Mouse (Mus musculus): ENCODE results near the gene Stil.

Stil gene

DNA sequence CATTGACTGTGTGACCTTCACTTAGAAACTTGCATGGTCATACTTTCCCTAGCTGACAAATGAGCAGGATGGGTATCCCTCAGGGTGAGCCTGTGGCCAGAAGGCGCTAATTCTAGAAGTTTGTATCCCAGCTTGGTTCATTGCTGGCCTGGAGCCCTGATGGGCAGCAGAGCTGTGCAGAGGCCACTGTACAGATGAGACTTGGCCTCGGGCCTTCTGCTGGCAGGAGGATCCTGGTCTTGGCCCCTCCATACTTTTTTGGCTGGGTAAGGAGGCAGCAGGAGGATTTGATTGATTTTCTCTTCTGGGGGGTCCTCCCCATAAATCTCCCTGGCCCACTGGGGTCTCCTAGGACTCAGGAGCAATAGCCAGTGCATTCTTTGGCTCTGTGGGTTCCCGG, 83.1 kb downstream of the Stil start:
- in situ Hi-C loops (cut with MboI): no loop called here

DNA sequence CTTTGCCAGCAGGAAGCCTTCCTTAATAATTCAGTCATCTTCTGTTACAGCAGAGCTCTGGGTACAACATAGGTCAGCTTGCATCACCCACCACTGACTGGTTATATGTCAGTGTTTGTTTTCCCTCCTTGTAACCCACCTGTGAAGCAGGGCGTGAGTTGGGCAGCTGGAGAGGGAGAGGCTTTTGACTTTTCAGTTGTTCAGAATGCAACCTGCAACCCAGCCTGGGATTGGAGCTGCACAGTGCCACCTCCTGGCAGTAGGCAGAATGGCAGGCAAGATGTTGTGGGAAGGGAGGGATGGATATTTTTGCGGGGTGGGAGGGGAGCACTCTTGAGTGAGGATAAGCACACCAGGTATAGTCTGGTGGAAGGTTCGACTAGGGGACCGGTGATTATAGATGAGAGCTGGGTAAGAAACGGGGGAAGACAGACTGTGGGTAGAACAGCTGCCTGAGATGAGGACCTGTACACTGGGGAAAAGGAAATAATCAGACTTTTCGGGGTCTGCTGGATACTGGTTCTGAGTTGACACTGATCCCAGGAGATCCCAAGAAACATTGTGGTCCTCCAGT, 85.7 kb downstream of the Stil start:
- in situ Hi-C loops (cut with MboI): no loop called here

DNA sequence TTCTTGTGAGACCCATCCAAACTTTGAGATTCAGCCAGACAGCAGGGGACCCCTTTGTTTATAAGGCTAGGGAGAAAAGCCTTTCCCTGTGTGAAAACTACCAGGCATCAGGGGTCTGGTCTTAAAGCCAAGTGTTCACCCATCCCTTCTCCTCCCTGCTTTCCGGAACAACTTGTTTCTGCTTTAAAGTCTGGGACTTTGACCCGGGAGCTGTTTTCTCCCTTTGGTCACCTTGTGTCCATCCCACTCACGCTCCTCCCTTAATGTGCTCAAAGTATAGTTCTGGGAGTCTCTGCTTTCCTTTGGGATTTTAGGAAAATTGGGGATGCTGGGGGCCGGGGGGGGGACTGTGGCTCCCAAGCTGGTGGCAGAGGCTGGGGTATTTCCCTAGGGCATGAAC, 86.3 kb downstream of the Stil start:
- in situ Hi-C loops (cut with MboI): no loop called here

- in situ Hi-C loops (cut with MboI): no loop called here
Observed at GRCm38 (mm10) chr4:115086763-115087415, 86.9 kb downstream of the Stil start.

DNA sequence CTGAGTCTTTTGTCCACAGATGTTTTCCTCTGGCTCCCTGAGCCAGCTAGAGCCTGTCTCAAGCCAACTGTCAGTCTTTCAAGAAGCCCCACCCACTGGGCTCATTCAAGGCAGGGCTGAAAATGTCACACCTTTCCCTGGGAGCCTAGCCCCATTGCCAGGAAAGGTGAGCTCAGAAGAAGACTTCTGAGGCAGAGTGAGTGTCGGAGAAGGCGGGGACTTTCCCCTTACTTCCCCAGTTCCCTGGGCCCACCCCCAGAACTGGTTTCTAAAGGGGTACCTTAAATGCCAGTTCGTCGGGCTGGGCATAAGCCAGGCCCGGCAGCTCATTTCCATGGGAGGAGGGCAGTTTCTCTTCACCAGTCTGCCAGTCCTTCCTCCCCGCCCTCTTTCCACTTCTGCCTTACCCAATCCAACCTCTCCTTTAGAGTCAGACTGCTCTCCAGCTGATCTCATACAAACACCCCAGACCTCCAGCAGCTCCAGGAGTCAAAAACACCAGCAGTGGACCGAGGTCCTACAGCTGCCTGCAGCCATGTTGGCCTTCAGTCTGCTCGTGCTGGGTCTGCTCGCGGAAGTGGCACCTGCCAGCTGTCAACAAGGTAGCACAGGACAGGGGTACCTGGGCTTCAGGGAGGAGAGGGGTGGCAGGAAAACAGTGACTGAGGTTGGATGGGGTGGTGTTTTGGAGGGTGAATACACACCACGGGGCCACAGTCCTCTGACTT, 88.8 kb downstream of the Stil start, which contains the start of gene Pdzk1ip1:
Gene Pdzk1ip1 (plus strand): TSS at position 98 of the 728 bp plus-strand sequence.
- in situ Hi-C loops (cut with MboI): no loop called here

DNA sequence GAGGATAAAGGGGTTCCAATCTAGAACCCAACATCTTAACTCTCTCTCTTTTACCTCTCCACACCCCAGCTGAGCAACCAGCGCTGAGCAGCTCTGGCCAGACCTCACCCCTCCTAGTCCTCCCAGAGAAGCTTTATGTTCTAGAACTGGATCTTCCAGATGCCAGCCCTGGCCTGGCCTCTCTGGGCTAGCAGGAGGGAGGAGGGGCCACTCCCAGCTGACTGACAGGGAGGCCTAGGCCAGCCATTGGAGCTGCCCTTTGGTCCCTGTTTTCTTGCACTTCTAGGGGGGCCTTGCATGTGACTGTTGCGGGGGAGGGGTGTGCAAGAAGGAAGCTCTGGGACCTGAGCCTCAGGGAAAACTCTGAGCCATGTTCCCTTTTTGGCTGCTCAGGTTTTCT, 90.6 kb downstream of the Stil start:
- in situ Hi-C loops (cut with MboI): no loop called here

DNA sequence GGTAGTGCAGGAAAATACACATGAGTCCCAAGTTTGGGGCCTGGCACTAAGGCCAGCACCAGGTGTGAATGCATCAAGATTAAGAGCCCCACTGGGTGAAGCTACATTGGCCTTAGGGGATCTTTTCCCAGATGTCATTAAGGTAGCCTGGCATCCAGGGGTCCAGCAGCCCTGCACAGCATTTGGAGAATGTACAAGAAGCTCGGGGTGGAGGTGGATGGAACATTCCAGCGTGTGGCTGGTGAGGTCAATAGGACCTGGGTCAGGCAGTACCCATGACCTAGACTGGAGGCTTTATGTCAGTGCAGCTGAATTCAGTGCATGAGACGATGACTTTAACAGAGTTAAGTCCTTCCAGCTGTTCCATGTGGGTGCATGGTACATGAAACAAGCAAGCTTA, 91.8 kb downstream of the Stil start:
- in situ Hi-C loops (cut with MboI): no loop called here
